Mouse (Mus musculus) kidney, adult 2 months (tissue): ENCODE measurements around the gene Myh11. TPM values are rescaled to one million over a fixed set of nuclear protein-coding genes. Genes with fewer than 3 reads are reported as not detected.

Experiments used
- DNase-seq: peaks from one replicate; pipeline ENCODE4 v3.0.0; 2021
- H3K27ac ChIP-seq: fragments of 200-500 bp; 2 replicates; pipeline ENCODE4 v1.5.1; 2012; ENCODE audit warnings: low read depth, low read length, control low read depth, inconsistent platforms; ENCODE audit not compliant: insufficient read depth
- H3K27me3 ChIP-seq: fragments of 200-500 bp; replicated peaks from 2 replicates; pipeline ENCODE4 v1.6.1; 2012; ENCODE audit warnings: mild to moderate bottlenecking, moderate library complexity, low read length, inconsistent platforms; ENCODE audit not compliant: control insufficient read depth, insufficient read depth
- H3K36me3 ChIP-seq: fragments of 200-500 bp; 2 replicates; pipeline ENCODE4 v1.6.1; 2012; ENCODE audit warnings: mild to moderate bottlenecking, moderate library complexity, low read length, inconsistent platforms; ENCODE audit not compliant: control insufficient read depth, insufficient read depth
- H3K4me1 ChIP-seq: fragments of 200-500 bp; 2 replicates; pipeline ENCODE4 v1.6.1; 2011; ENCODE audit warnings: low read length; ENCODE audit not compliant: control insufficient read depth, insufficient read depth
- H3K4me3 ChIP-seq: fragments of 200-500 bp; 2 replicates; pipeline ENCODE4 v1.5.1; 2011; ENCODE audit warnings: mild to moderate bottlenecking, low read depth, low read length, control low read depth; ENCODE audit not compliant: insufficient read depth
- CTCF ChIP-seq: fragments of 200-500 bp; conservative IDR thresholded peaks from 2 replicates; pipeline ENCODE4 v1.5.1; 2011; ENCODE audit warnings: low read depth, mild to moderate bottlenecking, control low read depth, low read length, moderate library complexity, mixed read lengths; ENCODE audit not compliant: insufficient read depth, insufficient read length
- POLR2A ChIP-seq: fragments of 200-500 bp; IDR thresholded peaks from one replicate; pipeline ENCODE4 v1.6.1; 2011; ENCODE audit warnings: low read depth, low read length, control low read depth
- WGBS: fragments of 180-500 bp; shearing (Covaris S2); methylation state at CpG from one replicate; pipeline ENCODE4 v1.1.7; 2018; 5-methylcytosine and 5-hydroxymethylcytosine counted together
- polyA plus RNA-seq: library from polyadenylated mRNA; depleted of rRNA; stranded (reverse); fragments of >200 nt; gene quantifications from 2 replicates; pipeline ENCODE4 v1.2.3, GENCODE M21; 2012

Gene Myh11
- polyA plus RNA-seq, 1 experiment, result 5.9 TPM

DNA sequence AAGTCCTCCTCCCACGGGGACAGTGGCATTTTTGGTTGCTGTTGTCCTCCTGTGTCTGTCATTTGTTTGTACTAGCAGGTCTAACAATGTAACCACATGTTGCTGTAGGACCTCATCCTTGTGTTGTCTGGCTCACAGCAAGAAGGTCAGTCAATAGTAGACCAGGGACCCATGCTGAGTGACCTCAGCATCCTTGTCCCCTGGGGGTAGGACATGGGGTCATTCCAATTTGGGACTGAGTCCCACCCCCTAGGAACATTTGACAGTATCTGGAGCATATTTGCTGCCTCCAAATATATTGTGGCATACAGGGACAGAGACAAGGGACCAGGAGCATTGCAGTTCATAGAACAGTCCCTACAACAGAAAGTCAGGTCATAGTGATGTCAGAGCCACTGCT lies 41.3 kb downstream of the Myh11 start:
- TF ChIP-seq CTCF, result no peak
- TF ChIP-seq POLR2A, result no peak
- no peaks in the 10 kb centered on the region for H3K27me3 ChIP-seq
- 49% methylated on average over 1 of the region's 1 CpGs for WGBS
- H3K27ac ChIP-seq, result no peak overlapping the region
- DNase-seq, result no peak
- no peak overlapping the region for H3K4me3 ChIP-seq
- no peaks in the 10 kb centered on the region for H3K4me1 ChIP-seq
- H3K36me3 ChIP-seq, result no peaks in the 10 kb centered on the region

DNA sequence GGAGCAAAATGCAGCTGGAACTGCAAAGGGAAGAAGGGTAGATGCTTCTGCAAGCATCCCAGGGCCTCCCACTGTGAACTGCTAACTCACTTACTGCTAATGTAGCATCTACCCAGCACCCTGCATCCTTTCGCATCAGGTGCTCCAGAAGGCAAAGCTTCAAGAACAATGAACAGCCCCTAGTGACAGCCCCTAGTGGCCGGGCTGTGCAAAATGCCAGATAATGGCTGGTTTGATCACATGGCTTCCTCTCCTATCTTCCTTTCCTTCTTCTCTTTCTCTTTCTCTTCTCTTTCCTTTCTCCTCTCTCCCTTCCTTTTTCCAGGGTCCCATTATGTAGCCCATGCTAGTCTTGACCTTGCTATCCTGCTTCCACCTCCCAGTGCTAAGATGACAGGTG lies 48.6 kb downstream of the Myh11 start:
- no peak for DNase-seq
- H3K36me3 ChIP-seq, result no peaks in the 10 kb centered on the region

DNA sequence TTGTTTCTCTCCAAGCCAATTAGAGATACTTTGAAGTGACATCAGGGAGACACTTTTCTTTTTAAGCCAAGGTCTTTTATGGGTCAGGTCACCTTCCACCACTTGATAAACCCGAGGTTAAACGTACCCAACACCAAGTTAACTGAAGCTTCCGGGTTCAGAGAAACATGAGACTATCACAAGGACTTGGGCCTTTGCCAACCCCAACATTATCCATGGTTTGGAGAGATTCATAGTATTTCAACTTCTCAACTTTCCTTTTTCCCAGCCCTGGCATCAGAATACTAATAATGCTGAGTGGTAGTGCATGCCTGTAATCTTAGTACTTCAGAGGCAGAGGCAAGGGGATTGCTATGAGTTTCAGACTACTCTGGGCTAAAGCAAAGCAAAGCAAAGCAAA lies 49.1 kb downstream of the Myh11 start:
- WGBS, result 38% methylated on average over 3 of the region's 3 CpGs

More for the DNA sequence above, 48.6 kb downstream of the Myh11 start:
- Histone ChIP-seq H3K27ac (no peak overlapping the region), H3K27me3 (no peaks in the 10 kb centered on the region), H3K4me3 (no peak overlapping the region), H3K4me1 (no peaks in the 10 kb centered on the region)
- TF ChIP-seq POLR2A (no peak), CTCF (peak; percentile 40; the same call in 1 of the 2 replicates)
- 38% methylated on average over 2 of the region's 2 CpGs for WGBS

DNA sequence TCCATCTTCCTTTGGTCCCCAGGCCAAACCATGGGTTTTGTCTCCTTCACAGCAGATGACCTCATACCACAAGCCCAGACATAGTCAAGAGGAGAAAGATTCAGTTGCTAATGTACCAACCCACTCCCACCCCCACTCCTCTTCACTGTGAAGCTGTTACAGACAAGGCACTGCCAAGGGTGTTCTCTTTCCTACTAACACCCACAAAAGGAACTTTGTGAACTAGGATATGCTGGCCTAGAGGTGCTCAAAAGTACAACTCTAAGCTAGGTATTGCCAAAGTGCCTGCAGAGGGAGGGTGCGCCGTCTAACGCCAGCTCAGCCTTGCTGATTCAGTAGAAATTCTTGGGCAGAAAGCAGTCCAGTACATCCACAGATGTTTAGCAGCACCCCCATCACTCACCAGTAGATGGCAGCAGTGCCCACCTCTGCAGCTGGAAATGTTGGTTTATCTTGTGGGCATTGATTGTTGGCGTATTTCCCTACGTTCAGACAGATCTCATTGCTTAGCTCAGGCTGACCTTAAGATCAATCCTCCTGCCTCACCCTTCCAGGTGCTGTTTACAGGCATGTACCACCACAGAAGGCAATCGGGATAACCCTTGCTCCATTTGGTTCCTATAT lies 54.0 kb downstream of the Myh11 start:
- peak; percentile 79 for DNase-seq

More for the DNA sequence above, 49.1 kb downstream of the Myh11 start:
- DNase-seq, result no peak
- no peaks in the 10 kb centered on the region for H3K27me3 ChIP-seq
- no peak overlapping the region for H3K27ac ChIP-seq
- H3K36me3 ChIP-seq, result no peaks in the 10 kb centered on the region
- H3K4me3 ChIP-seq, result no peak overlapping the region
- TF ChIP-seq POLR2A (no peak), CTCF (no peak)
- H3K4me1 ChIP-seq, result no peaks in the 10 kb centered on the region

DNA sequence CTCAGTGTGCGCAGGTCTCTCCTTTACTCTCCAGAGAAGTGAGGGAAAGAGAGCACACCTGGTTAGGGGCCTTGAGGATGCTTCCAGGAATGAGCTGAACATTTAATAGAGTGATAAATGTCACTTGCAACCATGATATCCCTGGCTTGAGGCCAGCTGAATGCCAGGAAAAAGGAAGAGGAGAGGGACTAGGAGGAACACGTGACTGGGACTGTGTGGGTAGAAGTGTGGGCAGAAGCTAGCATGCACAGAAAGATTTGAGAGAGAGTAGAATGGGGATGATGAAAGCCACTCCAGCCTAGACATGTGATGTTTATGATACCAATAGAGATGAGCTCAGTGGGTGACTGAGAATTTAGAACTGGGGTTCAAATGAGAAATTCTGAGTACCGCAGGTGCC lies 76.0 kb downstream of the Myh11 start:
- no peak for TF ChIP-seq CTCF
- no peak for TF ChIP-seq POLR2A
- H3K4me3 ChIP-seq, result no peak overlapping the region
- no peaks in the 10 kb centered on the region for H3K36me3 ChIP-seq
- H3K4me1 ChIP-seq, result no peaks in the 10 kb centered on the region
- no peak overlapping the region for H3K27ac ChIP-seq
- no peak for DNase-seq
- H3K27me3 ChIP-seq, result no peaks in the 10 kb centered on the region
- WGBS, result 85% methylated on average over 3 of the region's 3 CpGs

More for the DNA sequence above, 54.0 kb downstream of the Myh11 start:
- Histone ChIP-seq H3K27ac (no peak overlapping the region), H3K4me3 (no peak overlapping the region), H3K4me1 (no peaks in the 10 kb centered on the region), H3K27me3 (no peaks in the 10 kb centered on the region), H3K36me3 (no peaks in the 10 kb centered on the region)
- 15% methylated on average over 6 of the region's 6 CpGs for WGBS
- TF ChIP-seq CTCF (peak; percentile 99), POLR2A (no peak)

DNA sequence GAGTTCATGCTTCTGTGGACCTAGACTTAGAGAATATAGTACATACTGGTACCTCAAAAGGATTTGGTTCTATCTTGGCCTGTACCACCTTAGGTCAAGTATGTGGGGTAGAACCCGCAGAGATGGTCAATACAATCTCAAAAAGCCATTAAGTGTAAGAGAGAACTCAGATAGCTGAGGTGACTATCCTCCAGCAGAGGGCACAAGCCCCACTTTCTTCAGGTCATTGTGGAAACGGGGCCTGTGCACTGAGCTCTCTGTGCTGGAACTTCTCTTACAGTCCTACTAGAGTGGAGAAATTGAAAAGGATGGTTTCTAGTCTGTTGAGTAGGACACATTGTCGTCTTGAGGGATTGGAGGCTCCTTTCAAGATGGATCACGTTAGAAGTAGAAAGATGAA lies 92.4 kb downstream of the Myh11 start:
- DNase-seq, result no peak
- no peak overlapping the region for H3K27ac ChIP-seq
- WGBS, result 80% methylated on average over 4 of the region's 4 CpGs
- TF ChIP-seq CTCF, result no peak
- TF ChIP-seq POLR2A, result no peak
- no peaks in the 10 kb centered on the region for H3K4me1 ChIP-seq
- H3K36me3 ChIP-seq, result no peaks in the 10 kb centered on the region
- H3K4me3 ChIP-seq, result no peak overlapping the region
- H3K27me3 ChIP-seq, result no peaks in the 10 kb centered on the region

DNA sequence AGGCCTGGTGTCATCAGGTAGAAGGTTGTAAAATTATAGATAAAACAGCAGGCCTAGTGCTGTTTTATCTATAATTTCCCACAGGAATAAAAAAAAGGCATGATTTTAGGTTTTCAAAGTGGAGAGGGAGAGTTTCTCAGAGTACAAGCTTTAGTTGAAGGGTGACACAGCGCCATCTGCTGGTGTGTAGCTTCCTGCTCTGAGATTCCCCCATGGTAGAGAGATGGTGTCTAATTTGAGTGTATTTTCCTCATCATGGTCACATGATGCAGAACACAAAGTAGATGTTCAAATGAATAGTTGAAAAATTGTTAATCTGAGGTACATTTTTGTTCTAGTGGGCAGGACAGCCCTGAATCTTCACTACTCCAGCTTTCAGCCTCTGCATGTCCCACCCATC lies 95.7 kb downstream of the Myh11 start:
- DNase-seq, result peak; percentile 67
- no peaks in the 10 kb centered on the region for H3K4me1 ChIP-seq
- whole genome bisulfite sequencing, result 38% methylated on average over 1 of the region's 1 CpGs

More for the DNA sequence above, 95.7 kb downstream of the Myh11 start:
- H3K27ac ChIP-seq, result no peak overlapping the region
- H3K36me3 ChIP-seq, result peaks cover 3% of the 10 kb centered on the region; the same call in 1 of the 2 replicates
- no peaks in the 10 kb centered on the region for H3K27me3 ChIP-seq
- TF ChIP-seq POLR2A (no peak), CTCF (peak; percentile 79)
- no peak overlapping the region for H3K4me3 ChIP-seq
